Mouse (Mus musculus) C2C12 (cell line): ENCODE measurements around the gene C2cd4d. TPM values are rescaled to one million over a fixed set of nuclear protein-coding genes. Genes with fewer than 3 reads are reported as not detected.
A peak's percentile ranks its signal among the peaks of the same experiment; 100 is the strongest.

Experiments used
- H3K27me3 ChIP-seq: one replicate; pipeline ENCODE4 v1.6.1; 2011; ENCODE audit not compliant: control insufficient read depth, insufficient read depth, insufficient read length
- H3K36me3 ChIP-seq: one replicate; pipeline ENCODE4 v1.6.1; 2011; ENCODE audit not compliant: control insufficient read depth, insufficient read depth
- H3K4me3 ChIP-seq: one replicate; pipeline ENCODE4 v1.5.1; 2011; ENCODE audit warnings: mild to moderate bottlenecking, control low read depth; ENCODE audit not compliant: poor library complexity, insufficient read depth, severe bottlenecking
- H3K79me2 ChIP-seq: one replicate; pipeline ENCODE4 v1.6.1; 2011; ENCODE audit not compliant: control insufficient read depth, insufficient read depth
- H3K79me3 ChIP-seq: one replicate; pipeline ENCODE4 v1.6.1; 2011; ENCODE audit warnings: low read depth, control low read depth
- H3ac ChIP-seq: one replicate; pipeline ENCODE3; 2011; ENCODE audit warnings: low read depth; ENCODE audit not compliant: control insufficient read depth, insufficient read length
- CEBPB ChIP-seq: IDR thresholded peaks from one replicate; pipeline ENCODE4 v1.6.1; 2011; ENCODE audit warnings: low read depth, mild to moderate bottlenecking, control low read depth, moderate library complexity
- CTCF ChIP-seq: IDR thresholded peaks from one replicate; pipeline ENCODE4 v1.5.1; 2011; ENCODE audit not compliant: control insufficient read depth, insufficient read depth, insufficient read length
- FOSL1 ChIP-seq: IDR thresholded peaks from one replicate; pipeline ENCODE4 v1.8.0; 2011; ENCODE audit warnings: mild to moderate bottlenecking, low read length; ENCODE audit not compliant: poor library complexity, insufficient read depth, severe bottlenecking
- MAX ChIP-seq: IDR thresholded peaks from one replicate; pipeline ENCODE4 v1.6.1; 2011; ENCODE audit warnings: mild to moderate bottlenecking, control low read depth
- MYOD1 ChIP-seq: IDR thresholded peaks from one replicate; pipeline ENCODE4 v1.6.1; 2011; ENCODE audit warnings: low read depth; ENCODE audit not compliant: control insufficient read depth, insufficient read length
- MYOG ChIP-seq: IDR thresholded peaks from one replicate; pipeline ENCODE4 v1.6.1; 2011; ENCODE audit not compliant: control insufficient read depth, insufficient read length; ENCODE audit errors: extremely low read depth
- USF1 ChIP-seq: IDR thresholded peaks from one replicate; pipeline ENCODE4 v1.6.1; 2011; ENCODE audit warnings: low read depth, mild to moderate bottlenecking, control low read depth, moderate library complexity
- polyA plus RNA-seq: library from polyadenylated mRNA; unstranded; fragments of >200 nt; fragmentation: generic; extraction: Trizol; gene quantifications from one replicate; pipeline ENCODE4 v1.2.1, GENCODE M21; 2012; ENCODE audit warnings: missing spikeins

C2cd4d gene
- polyA plus RNA-seq, 1 experiment, result not detected

DNA sequence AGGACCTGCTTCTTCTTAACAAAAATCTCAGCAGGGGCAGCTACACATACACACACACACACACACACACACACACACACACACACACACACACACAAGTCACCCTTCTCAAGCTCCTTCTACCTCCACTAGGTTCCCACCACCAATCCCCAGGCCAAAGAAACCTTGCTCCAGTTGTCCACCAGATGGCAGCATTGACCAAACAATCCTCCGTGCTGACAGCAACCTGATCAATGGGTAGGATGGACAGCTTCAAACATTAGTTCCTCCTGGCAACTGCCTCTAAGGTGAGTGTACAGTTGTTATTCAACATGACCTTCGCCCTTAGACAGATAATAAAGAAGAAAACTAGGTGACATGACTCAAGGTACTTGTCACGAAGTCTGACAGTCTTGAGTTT lies 4.5 kb downstream of the C2cd4d start:
- no peak overlapping the region for H3K4me3 ChIP-seq
- H3K79me2 ChIP-seq, result no peaks in the 10 kb centered on the region
- H3ac ChIP-seq, result no peak overlapping the region
- H3K79me3 ChIP-seq, result no peaks in the 10 kb centered on the region
- TF ChIP-seq CTCF (peak; percentile 86), MAX (no peak), FOSL1 (no peak), USF1 (no peak), MYOD1 (no peak)
- H3K36me3 ChIP-seq, result no peaks in the 10 kb centered on the region
- H3K27me3 ChIP-seq, result peaks cover 18% of the 10 kb centered on the region

DNA sequence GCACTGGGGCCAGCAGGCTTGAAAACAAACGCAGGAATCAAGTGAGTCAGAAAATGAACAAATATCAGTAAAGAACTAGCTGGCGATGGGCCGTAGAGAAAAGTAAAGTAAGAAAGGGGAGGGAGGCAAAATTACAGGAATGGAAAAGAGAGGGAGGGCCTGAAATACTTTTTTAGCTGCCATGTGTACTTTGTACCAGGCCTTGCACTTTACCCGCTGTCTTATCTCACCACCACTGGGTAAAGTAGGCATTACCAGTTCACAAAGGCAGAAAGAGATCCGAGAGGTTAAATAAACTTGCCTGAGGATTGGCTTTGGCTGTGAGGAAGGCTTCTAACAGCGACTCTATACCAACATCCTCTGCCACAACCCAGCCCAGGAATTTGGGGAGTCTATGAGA lies 5.3 kb downstream of the C2cd4d start:
- Histone ChIP-seq H3K79me3 (no peaks in the 10 kb centered on the region), H3K4me3 (no peak overlapping the region), H3K36me3 (no peaks in the 10 kb centered on the region), H3ac (no peak overlapping the region), H3K27me3 (peaks cover 18% of the 10 kb centered on the region), H3K79me2 (no peaks in the 10 kb centered on the region)
- no peak for TF ChIP-seq USF1
- no peak for TF ChIP-seq CEBPB

DNA sequence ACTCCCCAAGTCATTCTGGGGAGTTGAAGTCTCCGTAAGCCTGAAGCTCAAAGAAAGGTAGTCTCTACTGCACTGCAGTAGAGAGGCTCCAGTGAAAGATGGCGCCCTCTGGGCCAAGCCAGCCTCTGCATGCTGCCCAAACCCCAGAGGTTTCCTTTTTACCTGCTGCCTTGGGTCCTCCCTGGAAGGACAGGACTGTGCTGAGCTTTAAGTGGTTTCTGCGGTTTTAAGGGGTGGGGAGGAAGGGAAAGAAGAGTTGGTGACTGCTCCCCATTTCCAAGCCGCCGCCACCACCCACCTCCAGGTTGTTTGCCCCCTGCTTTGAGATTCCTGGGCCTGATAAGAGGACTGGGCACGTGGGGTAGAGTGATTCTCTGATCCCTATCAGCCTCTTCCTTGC lies 6.4 kb downstream of the C2cd4d start:
- Histone ChIP-seq H3ac (no peak overlapping the region), H3K79me2 (no peaks in the 10 kb centered on the region), H3K36me3 (no peaks in the 10 kb centered on the region), H3K4me3 (no peak overlapping the region), H3K79me3 (no peaks in the 10 kb centered on the region), H3K27me3 (peaks cover 12% of the 10 kb centered on the region)
- TF ChIP-seq MYOG (no peak), CEBPB (no peak), MYOD1 (no peak), USF1 (no peak), MAX (no peak), FOSL1 (no peak), CTCF (no peak)

DNA sequence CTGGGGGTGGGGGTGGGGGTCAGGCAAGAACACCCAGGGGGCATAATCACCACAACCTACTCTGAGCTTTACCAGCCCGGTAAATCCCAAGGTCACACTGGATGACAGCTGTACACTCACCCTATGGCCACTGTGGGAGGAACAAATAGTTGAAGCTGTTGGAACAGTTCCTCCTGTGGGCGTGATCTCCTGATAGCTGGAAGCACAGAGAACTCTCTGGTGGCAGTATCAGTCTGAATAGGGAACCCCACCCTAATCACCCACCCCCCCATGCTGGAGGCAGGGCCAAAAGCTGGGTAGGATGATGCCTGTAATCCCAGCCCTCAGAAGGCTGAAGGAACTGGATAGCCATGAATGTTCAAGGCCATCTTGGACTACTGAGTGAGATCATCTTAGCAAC lies 7.5 kb downstream of the C2cd4d start:
- Histone ChIP-seq H3K36me3 (no peaks in the 10 kb centered on the region), H3K4me3 (no peak overlapping the region), H3K79me3 (no peaks in the 10 kb centered on the region), H3K27me3 (peaks cover under 1% of the 10 kb centered on the region), H3K79me2 (no peaks in the 10 kb centered on the region), H3ac (no peak overlapping the region)
- TF ChIP-seq CTCF, result no peak

DNA sequence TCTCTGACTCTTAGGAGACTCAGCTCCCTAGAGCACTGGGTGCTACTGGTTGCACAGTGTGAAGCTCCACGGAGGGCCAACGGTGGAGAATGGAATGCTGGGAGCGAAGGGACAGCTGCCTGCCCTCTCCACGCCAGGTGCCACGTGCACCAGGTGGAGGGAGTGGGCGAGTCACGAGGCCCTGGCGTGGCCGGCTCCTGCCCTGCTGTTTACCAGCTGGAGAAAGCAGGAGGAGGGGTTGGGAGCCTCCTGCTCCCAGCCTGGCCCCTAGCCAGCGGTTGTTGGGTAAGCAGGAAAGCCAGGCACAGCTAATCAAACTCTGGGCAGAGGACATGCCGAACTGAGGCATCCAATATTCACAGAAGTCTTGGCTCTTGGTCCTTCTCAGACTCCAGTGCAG lies 9.4 kb downstream of the C2cd4d start:
- no peak for TF ChIP-seq USF1
- TF ChIP-seq MYOG, result no peak
- TF ChIP-seq CEBPB, result no peak
- no peak for TF ChIP-seq MAX
- no peak for TF ChIP-seq FOSL1
- no peak for TF ChIP-seq CTCF
- no peak for TF ChIP-seq MYOD1

DNA sequence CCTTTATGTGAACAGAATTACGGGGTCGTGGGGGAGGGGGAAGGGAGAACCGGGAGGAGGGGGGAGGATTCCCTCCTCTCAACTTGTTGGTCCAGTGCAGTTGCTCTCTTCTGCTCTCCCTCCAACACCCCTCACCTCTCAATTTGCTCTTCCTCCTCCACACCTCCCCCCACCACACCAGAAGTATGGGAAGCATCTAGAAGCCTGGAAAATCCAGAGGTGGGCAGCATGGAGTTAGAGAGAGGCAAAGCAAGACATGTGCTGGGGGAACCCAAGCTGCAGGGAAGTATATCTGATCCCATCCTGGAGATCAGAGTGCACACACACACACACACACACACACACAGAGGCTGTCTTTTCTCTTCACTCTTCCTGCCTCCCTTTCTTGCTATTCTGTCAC lies 9.8 kb downstream of the C2cd4d start:
- Histone ChIP-seq H3K79me3 (no peaks in the 10 kb centered on the region), H3K27me3 (no peaks in the 10 kb centered on the region), H3K36me3 (no peaks in the 10 kb centered on the region), H3K4me3 (no peak overlapping the region), H3K79me2 (no peaks in the 10 kb centered on the region), H3ac (no peak overlapping the region)
- no peak for TF ChIP-seq MYOG
- TF ChIP-seq FOSL1, result no peak
- no peak for TF ChIP-seq USF1
- TF ChIP-seq CTCF, result no peak
- TF ChIP-seq CEBPB, result no peak
- no peak for TF ChIP-seq MAX
- no peak for TF ChIP-seq MYOD1

More for the DNA sequence above, 9.4 kb downstream of the C2cd4d start:
- Histone ChIP-seq H3K4me3 (no peak overlapping the region), H3K79me3 (no peaks in the 10 kb centered on the region), H3K36me3 (no peaks in the 10 kb centered on the region), H3K79me2 (no peaks in the 10 kb centered on the region), H3ac (no peak overlapping the region), H3K27me3 (no peaks in the 10 kb centered on the region)

DNA sequence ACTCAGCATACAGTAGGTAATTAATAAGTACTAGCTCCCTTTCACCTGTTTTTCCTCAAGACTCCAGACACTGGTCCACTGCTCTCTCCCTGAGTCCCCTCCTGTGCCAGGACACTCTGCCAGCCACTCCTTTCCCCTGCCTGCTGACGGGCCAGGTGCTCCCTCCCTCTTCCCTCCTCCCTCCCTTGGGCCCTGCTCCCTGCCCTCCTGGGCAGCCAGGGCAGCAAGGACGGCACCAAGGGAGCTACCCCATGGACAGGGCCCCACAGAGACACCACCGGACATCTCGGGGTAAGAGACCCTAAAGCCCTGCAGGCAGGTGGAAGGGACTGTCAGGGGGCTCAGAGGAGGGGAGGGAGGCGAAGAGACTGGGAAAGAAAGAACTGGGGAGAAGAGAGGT lies 10.4 kb downstream of the C2cd4d start, which contains the start of gene Rorc:
TSS of gene Rorc (plus strand) at position 154 of the 400 bp plus-strand sequence.
- TF ChIP-seq MAX (no peak), CTCF (no peak), MYOD1 (no peak), FOSL1 (no peak)
- H3K27me3 ChIP-seq, result no peaks in the 10 kb centered on the region
- no peaks in the 10 kb centered on the region for H3K79me2 ChIP-seq

More for the DNA sequence above, 10.4 kb downstream of the C2cd4d start, which contains the start of gene Rorc:
- H3K79me3 ChIP-seq, result no peaks in the 10 kb centered on the region
- H3K36me3 ChIP-seq, result no peaks in the 10 kb centered on the region
- H3ac ChIP-seq, result no peak within 1 kb of the TSS
- H3K4me3 ChIP-seq, result no peak within 1 kb of the TSS
